Mouse (Mus musculus): ENCODE measurements at regions not wholly inside any gene's neighbourhood (a gene's known extent, or its start where the extent isn't known, plus 50 kb on each side); places are given as distances from the start of the nearest gene placed in this dataset.

- Histone ChIP-seq H3K4me3 (ENCODE audit: insufficient read depth, low read depth, low read length) (no peak overlapping the region), H3K4me1 (ENCODE audit: control insufficient read depth, insufficient read depth, low read length) (no peaks in the 10 kb centered on the region), H3K27ac (ENCODE audit: insufficient read depth, low read depth, low read length) (peak overlapping the region; percentile 36; the same call in 1 of the 2 replicates)
- WGBS = 38% methylated on average over 7 of the region's 7 CpGs
- TF ChIP-seq POLR2A (IDR thresholded peaks at IDR 0.05; ENCODE audit: insufficient read depth, low read depth, low read length) (no peak), CTCF (IDR thresholded peaks at IDR 0.05; ENCODE audit: insufficient read depth, low read depth, low read length) (no peak)
These were observed 174.1 kb downstream of the Gxylt1 start for GRCm38 (mm10) chr15:93100837-93101236.

DNA sequence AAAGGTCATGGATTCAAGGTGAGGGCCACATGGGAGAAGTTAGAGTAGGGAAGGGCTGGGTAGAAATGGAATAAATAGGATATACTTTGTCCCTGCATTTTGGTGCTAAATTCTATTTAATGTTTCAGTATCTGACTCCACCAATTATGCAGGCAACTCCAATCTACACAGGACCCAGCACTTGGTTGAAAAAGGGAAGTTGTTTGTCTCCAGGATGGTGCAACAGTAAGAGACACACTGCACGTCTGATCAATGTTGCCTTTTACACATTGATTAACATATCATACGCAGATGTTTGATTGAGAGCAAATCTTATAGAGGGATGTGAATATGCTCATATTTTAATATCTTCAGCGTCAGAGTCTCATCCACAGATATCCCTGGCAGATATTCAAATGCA lies 175.1 kb downstream of the Gxylt1 start:
- TF ChIP-seq CTCF (IDR thresholded peaks at IDR 0.05; ENCODE audit: insufficient read depth, low read depth, low read length) (no peak), POLR2A (IDR thresholded peaks at IDR 0.05; ENCODE audit: insufficient read depth, low read depth, low read length) (no peak)
- H3K4me3 ChIP-seq (ENCODE audit: insufficient read depth, low read depth, low read length) = no peak overlapping the region
- 87% methylated on average over 3 of the region's 3 CpGs for WGBS
- no peaks in the 10 kb centered on the region for H3K4me1 ChIP-seq (ENCODE audit: control insufficient read depth, insufficient read depth, low read length)
- no peak overlapping the region for H3K27ac ChIP-seq (ENCODE audit: insufficient read depth, low read depth, low read length)

DNA sequence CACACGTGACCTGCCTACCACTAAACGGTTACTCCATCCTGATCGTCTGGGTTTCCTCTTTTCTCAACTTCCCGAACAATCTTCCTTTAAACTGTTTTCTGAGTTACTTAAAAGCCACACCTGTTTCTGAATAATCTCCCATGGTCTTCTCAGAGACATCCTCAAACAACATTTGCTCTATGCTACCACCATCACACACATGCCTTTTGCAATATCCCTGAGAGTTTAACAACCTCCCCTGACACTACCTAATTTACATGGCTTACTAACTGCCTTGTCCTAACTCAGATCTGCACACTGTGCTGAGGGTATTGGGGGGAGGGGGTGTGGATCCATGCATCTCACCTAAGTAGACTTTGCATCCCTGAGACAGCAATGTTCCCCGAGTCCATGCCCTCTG lies 178.6 kb downstream of the Gxylt1 start:
- WGBS = 91% methylated on average over 5 of the region's 5 CpGs
- TF ChIP-seq CTCF (IDR thresholded peaks at IDR 0.05; ENCODE audit: insufficient read depth, low read depth, low read length) = no peak
- no peak for TF ChIP-seq POLR2A (IDR thresholded peaks at IDR 0.05; ENCODE audit: insufficient read depth, low read depth, low read length)
- Histone ChIP-seq H3K27ac (ENCODE audit: insufficient read depth, low read depth, low read length) (no peak overlapping the region), H3K4me3 (ENCODE audit: insufficient read depth, low read depth, low read length) (no peak overlapping the region), H3K4me1 (ENCODE audit: control insufficient read depth, insufficient read depth, low read length) (no peaks in the 10 kb centered on the region)

GRCm38 (mm10) chr15:93095224-93095623 lies 179.8 kb downstream of the Gxylt1 start:
- Histone ChIP-seq H3K4me1 (ENCODE audit: control insufficient read depth, insufficient read depth, low read length) (no peaks in the 10 kb centered on the region), H3K27ac (ENCODE audit: insufficient read depth, low read depth, low read length) (no peak overlapping the region), H3K4me3 (ENCODE audit: insufficient read depth, low read depth, low read length) (no peak overlapping the region)
- no peak for TF ChIP-seq POLR2A (IDR thresholded peaks at IDR 0.05; ENCODE audit: insufficient read depth, low read depth, low read length)
- no peak for TF ChIP-seq CTCF (IDR thresholded peaks at IDR 0.05; ENCODE audit: insufficient read depth, low read depth, low read length)
- WGBS = 75% methylated on average over 6 of the region's 6 CpGs

- TF ChIP-seq POLR2A (IDR thresholded peaks at IDR 0.05; ENCODE audit: insufficient read depth, low read depth, low read length) (no peak), CTCF (IDR thresholded peaks at IDR 0.05; ENCODE audit: insufficient read depth, low read depth, low read length) (no peak)
- Histone ChIP-seq H3K27ac (ENCODE audit: insufficient read depth, low read depth, low read length) (no peak overlapping the region), H3K4me3 (ENCODE audit: insufficient read depth, low read depth, low read length) (no peak overlapping the region), H3K4me1 (ENCODE audit: control insufficient read depth, insufficient read depth, low read length) (no peaks in the 10 kb centered on the region)
- 77% methylated on average over 23 of the region's 23 CpGs for WGBS
These were observed 180.5 kb downstream of the Gxylt1 start for GRCm38 (mm10) chr15:93094202-93095135.

GRCm38 (mm10) chr15:93091396-93091795 lies 183.6 kb downstream of the Gxylt1 start:
- WGBS = 87% methylated on average over 2 of the region's 2 CpGs
- Histone ChIP-seq H3K27ac (ENCODE audit: insufficient read depth, low read depth, low read length) (no peak overlapping the region), H3K4me3 (ENCODE audit: insufficient read depth, low read depth, low read length) (no peak overlapping the region), H3K4me1 (ENCODE audit: control insufficient read depth, insufficient read depth, low read length) (no peaks in the 10 kb centered on the region)
- TF ChIP-seq CTCF (IDR thresholded peaks at IDR 0.05; ENCODE audit: insufficient read depth, low read depth, low read length) (no peak), POLR2A (IDR thresholded peaks at IDR 0.05; ENCODE audit: insufficient read depth, low read depth, low read length) (no peak)

GRCm38 (mm10) chr15:93089347-93089746 lies 185.6 kb downstream of the Gxylt1 start:
- Histone ChIP-seq H3K27ac (ENCODE audit: insufficient read depth, low read depth, low read length) (no peak overlapping the region), H3K4me1 (ENCODE audit: control insufficient read depth, insufficient read depth, low read length) (peaks cover 5% of the 10 kb centered on the region), H3K4me3 (ENCODE audit: insufficient read depth, low read depth, low read length) (no peak overlapping the region)
- WGBS = 29% methylated on average over 13 of the region's 13 CpGs
- TF ChIP-seq CTCF (IDR thresholded peaks at IDR 0.05; ENCODE audit: insufficient read depth, low read depth, low read length) = peak; percentile 54; the same call in 1 of the 2 replicates
- no peak for TF ChIP-seq POLR2A (IDR thresholded peaks at IDR 0.05; ENCODE audit: insufficient read depth, low read depth, low read length)

- 0 out of 2 replicates have a peak overlapping the region, but pooled peaks have one; percentile 24 for H3K27ac ChIP-seq (ENCODE audit: insufficient read depth, low read depth, low read length)
- 37% methylated on average over 14 of the region's 14 CpGs for WGBS
- peaks cover 5% of the 10 kb centered on the region for H3K4me1 ChIP-seq (ENCODE audit: control insufficient read depth, insufficient read depth, low read length)
- H3K4me3 ChIP-seq (ENCODE audit: insufficient read depth, low read depth, low read length) = no peak overlapping the region
- TF ChIP-seq POLR2A (IDR thresholded peaks at IDR 0.05; ENCODE audit: insufficient read depth, low read depth, low read length) (no peak), CTCF (IDR thresholded peaks at IDR 0.05; ENCODE audit: insufficient read depth, low read depth, low read length) (no peak; the same call in 1 of the 2 replicates)
These were observed 189.9 kb downstream of the Gxylt1 start for GRCm38 (mm10) chr15:93084967-93085617.

DNA sequence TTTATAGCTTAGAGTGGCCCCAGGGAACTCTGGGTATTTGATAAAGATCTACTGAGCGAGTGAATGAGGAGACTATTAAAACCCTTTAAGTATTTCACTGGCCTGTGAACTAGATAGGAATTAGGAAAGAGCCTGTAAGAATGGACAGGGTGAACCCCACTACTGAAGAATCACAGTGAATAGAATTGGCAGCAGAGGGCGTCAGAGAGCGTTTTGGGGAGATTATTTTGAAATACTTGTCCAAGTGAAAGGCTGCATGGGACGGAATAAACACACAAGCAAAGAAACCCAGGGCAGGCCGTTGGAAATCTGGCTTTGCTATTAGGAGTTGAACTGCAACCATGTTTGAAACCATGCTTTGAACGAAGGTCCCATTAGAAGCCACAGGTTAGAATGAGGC lies 200.9 kb downstream of the Gxylt1 start:
- Histone ChIP-seq H3K4me3 (ENCODE audit: insufficient read depth, low read depth, low read length) (no peak overlapping the region), H3K4me1 (ENCODE audit: control insufficient read depth, insufficient read depth, low read length) (no peaks in the 10 kb centered on the region), H3K27ac (ENCODE audit: insufficient read depth, low read depth, low read length) (no peak overlapping the region)
- no peak for TF ChIP-seq CTCF (IDR thresholded peaks at IDR 0.05; ENCODE audit: insufficient read depth, low read depth, low read length)
- TF ChIP-seq POLR2A (IDR thresholded peaks at IDR 0.05; ENCODE audit: insufficient read depth, low read depth, low read length) = no peak
- 71% methylated on average over 6 of the region's 6 CpGs for WGBS

Measured in olfactory bulb, adult 2 months (tissue).